Mouse (Mus musculus) cerebellum, adult 2 months (tissue): ENCODE results near the gene Tnxb.

Experiments
- CTCF ChIP-seq: fragments of 200-500 bp; IDR thresholded peaks from 2 replicates; pipeline ENCODE4 v1.5.1; 2011; ENCODE audit warnings: low read depth, mild to moderate bottlenecking, control low read depth, low read length, moderate library complexity, borderline replicate concordance; ENCODE audit not compliant: insufficient read depth
- POLR2A ChIP-seq: fragments of 200-500 bp; IDR thresholded peaks from 2 replicates; pipeline ENCODE4 v1.6.1; 2011; ENCODE audit warnings: low read length, control low read depth, borderline replicate concordance; ENCODE audit not compliant: insufficient read depth

DNA sequence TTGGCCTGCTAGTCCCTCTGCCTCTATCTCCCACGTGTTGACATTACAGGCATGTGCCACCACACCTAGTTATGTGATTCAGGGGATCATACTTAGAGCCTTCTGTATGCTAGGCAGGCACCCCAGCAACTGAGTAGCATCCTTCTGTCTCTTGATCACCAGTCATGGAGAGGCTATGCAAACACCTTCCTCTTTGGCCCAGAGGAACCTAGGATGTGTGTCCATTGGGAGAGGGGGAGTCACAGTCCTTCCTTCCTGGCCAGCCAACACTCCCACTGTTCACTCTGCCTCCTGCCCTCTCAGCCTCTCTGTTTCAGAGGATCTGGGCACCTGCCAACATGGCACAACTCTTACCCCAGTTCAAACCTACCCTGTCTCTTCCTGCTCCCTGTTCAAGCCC, 6.8 kb upstream of the Tnxb start:
- no peak for TF ChIP-seq CTCF
- TF ChIP-seq POLR2A: no peak
